9 mouse cellular contexts compared by ENCODE assay signal in genomic region chr7:98071620-98072019, GRCm38 (mm10). TPM values are rescaled to one million over a fixed set of nuclear protein-coding genes. Genes with fewer than 3 reads are reported as not detected.
DNase-seq lines count a peak whose midpoint lies in the region; ATAC-seq and TF ChIP-seq lines count a peak whose summit lies in the region.
"Had no signal": no experiment of that assay in that cellular context is flagged by ENCODE, and none has a peak within 500 bp of the region (broad histone marks: within the 10 kb centered on the region; RNA-seq: fewer than 3 reads in every experiment).

No protein-coding gene starts in this region.

- peak; percentile 91 to 93 for DNase-seq in adrenal gland, postnatal 36 days
- DNase-seq in embryonic facial prominence, embryonic 14.5 days (ENCODE audit: low spot score) = peak; percentile 88
- DNase-seq in heart, postnatal 0 days (ENCODE audit: low spot score) = peak; percentile 69
- DNase-seq in kidney, postnatal 25 days = peak; percentile 84 to 91
- peak; percentile 48 to 66 (median 56) for DNase-seq in liver, embryonic 14.5 days (ENCODE audit: low read depth in 3 of 3, low spot score in 3 of 3)
- DNase-seq in testis, postnatal 10 days (ENCODE audit: low spot score) = peak; percentile 95

- peak; percentile 79 for ATAC-seq in embryonic facial prominence, embryonic 14.5 days (ENCODE audit: low read depth)
- ATAC-seq in heart, postnatal 0 days (ENCODE audit: insufficient read depth, low read depth) = peak; percentile 27; the same call in 1 of the 2 replicates
- ATAC-seq in liver, embryonic 14.5 days (ENCODE audit: insufficient read depth) = peak; percentile 44; the same call in 1 of the 2 replicates
- peak; percentile 61; the same call in 1 of the 2 replicates for ATAC-seq in neural tube, embryonic 13.5 days (ENCODE audit: low read depth)

- no peak overlapping the region for H3ac ChIP-seq in C2C12 (ENCODE audit: control insufficient read depth, insufficient read length, low read depth)

- H3K79me2 ChIP-seq in C2C12 (ENCODE audit: control insufficient read depth, insufficient read depth) = no peaks in the 10 kb centered on the region

- no peak for TF ChIP-seq EP300 in heart, postnatal 0 days (IDR thresholded peaks at IDR 0.05; ENCODE audit: low read depth)
- no peak for TF ChIP-seq EP300 in liver, embryonic 14.5 days (IDR thresholded peaks at IDR 0.05; ENCODE audit: low read depth)

- no peak overlapping the region for H3K4me2 ChIP-seq in embryonic facial prominence, embryonic 14.5 days (ENCODE audit: low read depth, low read length)
- no peak overlapping the region for H3K4me2 ChIP-seq in heart, postnatal 0 days (ENCODE audit: low read depth, low read length)
- H3K4me2 ChIP-seq in liver, embryonic 14.5 days (ENCODE audit: low read depth) = no peak overlapping the region
- no peak overlapping the region for H3K4me2 ChIP-seq in neural tube, embryonic 13.5 days
- H3K4me2 ChIP-seq: embryonic facial prominence, embryonic 15.5 days had no signal

- no peak overlapping the region for H3K9ac ChIP-seq in embryonic facial prominence, embryonic 14.5 days (ENCODE audit: low read depth, low read length)
- H3K9ac ChIP-seq in heart, postnatal 0 days (replicated peaks; ENCODE audit: low read depth, low read length) = no peak overlapping the region
- H3K9ac ChIP-seq in liver, embryonic 14.5 days (replicated peaks) = no peak overlapping the region
- no peak overlapping the region for H3K9ac ChIP-seq in neural tube, embryonic 13.5 days
- H3K9ac ChIP-seq: embryonic facial prominence, embryonic 15.5 days had no signal

- no peaks in the 10 kb centered on the region for H3K36me3 ChIP-seq in C2C12 (ENCODE audit: control insufficient read depth, insufficient read depth)
- H3K36me3 ChIP-seq in embryonic facial prominence, embryonic 14.5 days (ENCODE audit: control insufficient read depth, insufficient read depth, low read length) = no peaks in the 10 kb centered on the region
- H3K36me3 ChIP-seq in heart, postnatal 0 days (replicated peaks; ENCODE audit: control insufficient read depth, insufficient read depth, low read length) = 0 out of 2 replicates have a peak, but pooled peaks cover 7% of the 10 kb centered on the region
- no peaks in the 10 kb centered on the region for H3K36me3 ChIP-seq in liver, embryonic 14.5 days (replicated peaks; ENCODE audit: control insufficient read depth, insufficient read depth, low read depth)
- peaks cover 44% of the 10 kb centered on the region for H3K36me3 ChIP-seq in neural tube, embryonic 13.5 days
- H3K36me3 ChIP-seq: embryonic facial prominence, embryonic 15.5 days had no signal

- H3K9me3 ChIP-seq in embryonic facial prominence, embryonic 14.5 days (ENCODE audit: control insufficient read depth, low read length) = no peaks in the 10 kb centered on the region
- no peaks in the 10 kb centered on the region for H3K9me3 ChIP-seq in heart, postnatal 0 days (replicated peaks; ENCODE audit: control insufficient read depth, low read length)
- no peaks in the 10 kb centered on the region for H3K9me3 ChIP-seq in liver, embryonic 14.5 days (ENCODE audit: control insufficient read depth, low read length)
- no peaks in the 10 kb centered on the region for H3K9me3 ChIP-seq in neural tube, embryonic 13.5 days
- H3K9me3 ChIP-seq: embryonic facial prominence, embryonic 15.5 days had no signal

- H3K79me3 ChIP-seq in C2C12 (ENCODE audit: low read depth) = no peaks in the 10 kb centered on the region

- H3K4me3 ChIP-seq in C2C12 (ENCODE audit: insufficient read depth, poor library complexity, severe bottlenecking) = no peak overlapping the region
- no peak overlapping the region for H3K4me3 ChIP-seq in embryonic facial prominence, embryonic 14.5 days (ENCODE audit: low read depth, low read length)
- no peak overlapping the region for H3K4me3 ChIP-seq in heart, postnatal 0 days (ENCODE audit: low read depth, low read length)
- no peak overlapping the region for H3K4me3 ChIP-seq in liver, embryonic 14.5 days (ENCODE audit: insufficient read depth in 1 of 2, low read depth in 2 of 2, low read length in 2 of 2)
- no peak overlapping the region for H3K4me3 ChIP-seq in neural tube, embryonic 13.5 days
- H3K4me3 ChIP-seq: embryonic facial prominence, embryonic 15.5 days had no signal

- peak; percentile 38 for TF ChIP-seq CTCF in C2C12 (IDR thresholded peaks at IDR 0.05; ENCODE audit: control insufficient read depth, insufficient read depth, insufficient read length)
- TF ChIP-seq CTCF in heart, postnatal 0 days (IDR thresholded peaks at IDR 0.05; ENCODE audit: low read depth) = peak; percentile 96
- peak; percentile 99 for TF ChIP-seq CTCF in liver, embryonic 14.5 days (IDR thresholded peaks at IDR 0.05; ENCODE audit: low read depth)

- WGBS in embryonic facial prominence, embryonic 14.5 days = 31% methylated on average over 5 of the region's 5 CpGs
- WGBS in heart, postnatal 0 days = 24% methylated on average over 5 of the region's 5 CpGs
- WGBS in liver, embryonic 14.5 days (ENCODE audit: insufficient replicate concordance) = 16% methylated on average over 5 of the region's 5 CpGs
- WGBS in neural tube, embryonic 13.5 days = 37% methylated on average over 5 of the region's 5 CpGs

- peaks cover 39% of the 10 kb centered on the region for H3K27me3 ChIP-seq in C2C12 (ENCODE audit: control insufficient read depth, insufficient read depth, insufficient read length)
- no peaks in the 10 kb centered on the region for H3K27me3 ChIP-seq in embryonic facial prominence, embryonic 14.5 days (replicated peaks; ENCODE audit: control insufficient read depth, insufficient read depth, low read length)
- no peaks in the 10 kb centered on the region for H3K27me3 ChIP-seq in heart, postnatal 0 days (ENCODE audit: control insufficient read depth, insufficient read depth, low read length)
- no peaks in the 10 kb centered on the region for H3K27me3 ChIP-seq in liver, embryonic 14.5 days (ENCODE audit: control insufficient read depth, insufficient read depth, low read length)
- no peaks in the 10 kb centered on the region for H3K27me3 ChIP-seq in neural tube, embryonic 13.5 days
- H3K27me3 ChIP-seq: embryonic facial prominence, embryonic 15.5 days had no signal

- H3K4me1 ChIP-seq in embryonic facial prominence, embryonic 14.5 days (ENCODE audit: control insufficient read depth, insufficient read depth, low read length) = no peaks in the 10 kb centered on the region
- no peaks in the 10 kb centered on the region for H3K4me1 ChIP-seq in heart, postnatal 0 days (ENCODE audit: control insufficient read depth, insufficient read depth)
- H3K4me1 ChIP-seq in liver, embryonic 14.5 days (replicated peaks; ENCODE audit: control insufficient read depth in 2 of 2, insufficient read depth in 2 of 2, low read length in 1 of 2) = no peaks in the 10 kb centered on the region
- no peaks in the 10 kb centered on the region for H3K4me1 ChIP-seq in neural tube, embryonic 13.5 days (replicated peaks)
- H3K4me1 ChIP-seq: embryonic facial prominence, embryonic 15.5 days had no signal

- no peak overlapping the region for H3K27ac ChIP-seq in embryonic facial prominence, embryonic 14.5 days (replicated peaks; ENCODE audit: low read depth, low read length)
- no peak overlapping the region for H3K27ac ChIP-seq in heart, postnatal 0 days (ENCODE audit: low read depth)
- no peak overlapping the region for H3K27ac ChIP-seq in liver, embryonic 14.5 days
- H3K27ac ChIP-seq in neural tube, embryonic 13.5 days (replicated peaks) = no peak overlapping the region
- H3K27ac ChIP-seq: embryonic facial prominence, embryonic 15.5 days had no signal

TF ChIP-seq in C2C12, 6 proteins besides CTCF, POLR2A, EP300 and RAD21:
- TF ChIP-seq USF1 (IDR thresholded peaks at IDR 0.05; ENCODE audit: low read depth) = no peak

RNA-seq across cellular contexts. Expression of gene Myo7a, which starts 47.7 kb away (rescaled TPM):
- polyA plus RNA-seq in C2C12 (2012; fragmentation: generic; extraction: Trizol) = 0.06 TPM
- total RNA-seq in adrenal gland, postnatal 36 days (2021) = 100 to 1,000 TPM; 102 to 124 TPM
- polyA plus RNA-seq in embryonic facial prominence, embryonic 14.5 days (2014; fragmentation: Nextera tagmentation; extraction: Ambion mirVana) = 9.2 and 10.1 TPM in 2 replicates
- 7.1 and 20.0 TPM in 2 replicates for total RNA-seq in heart, postnatal 0 days (2014; rRNA removed; ENCODE audit: low replicate concordance)
- polyA plus RNA-seq in heart, postnatal 0 days (2015; fragmentation: Nextera tagmentation; extraction: Ambion mirVana) = 3.6 and 3.7 TPM in 2 replicates
- 10.3 and 10.4 TPM in 2 replicates for polyA plus RNA-seq in liver, embryonic 14.5 days (2012; rRNA removed)
- 6.6 and 7.3 TPM in 2 replicates for polyA plus RNA-seq in liver, embryonic 14.5 days (2014; fragmentation: Nextera tagmentation; extraction: Ambion mirVana)
- 13.4 and 14.6 TPM in 2 replicates for polyA plus RNA-seq in neural tube, embryonic 13.5 days (2015; fragmentation: Nextera tagmentation; extraction: Ambion mirVana)

Comparison
In these comparisons a context has a peak if more than half of its experiments do, and no peak if none do; other contexts are left out.
1. CTCF ChIP-seq: peak in every context shown above with its lines; median percentile 99 in liver, embryonic 14.5 days; 96 in heart, postnatal 0 days; 38 in C2C12.
2. ATAC-seq: peak in every context shown above with its lines; median percentile 79 in embryonic facial prominence, embryonic 14.5 days; 61 in neural tube, embryonic 13.5 days; 44 in liver, embryonic 14.5 days; 27 in heart, postnatal 0 days.